Mouse (Mus musculus) liver, postnatal 0 days (tissue): ENCODE results near the gene Slc22a12. TPM values are rescaled to one million over a fixed set of nuclear protein-coding genes. Genes with fewer than 3 reads are reported as not detected.

Source experiments
- ATAC-seq: fragments of 200-750 bp; cut with Nextera tagmentation; 2 replicates; pipeline ENCODE4 v1.8.0; 2017; ENCODE audit warnings: mild to moderate bottlenecking, moderate library complexity
- DNase-seq: peaks from one replicate; pipeline ENCODE4 v3.0.0-alpha.2; 2016
- H3K27ac ChIP-seq: fragments of 300-500 bp; sonication (generic); 2 replicates; pipeline ENCODE4 v1.5.1; 2014; ENCODE audit warnings: antibody characterized with exemption, moderate library complexity, mild to moderate bottlenecking, low read depth
- H3K27me3 ChIP-seq: fragments of 300-500 bp; sonication (generic); 2 replicates; pipeline ENCODE4 v1.6.1; 2014; ENCODE audit warnings: low read length, control low read depth, mixed read lengths; ENCODE audit not compliant: insufficient read depth
- H3K36me3 ChIP-seq: fragments of 300-500 bp; sonication (generic); replicated peaks from 2 replicates; pipeline ENCODE4 v1.6.1; 2014; ENCODE audit warnings: mild to moderate bottlenecking, control low read depth, low read length, moderate library complexity, mixed read lengths; ENCODE audit not compliant: insufficient read depth
- H3K4me1 ChIP-seq: fragments of 300-500 bp; sonication (generic); 2 replicates; pipeline ENCODE4 v1.6.1; 2014; ENCODE audit warnings: antibody characterized with exemption, mild to moderate bottlenecking, control low read depth; ENCODE audit not compliant: insufficient read depth
- H3K4me2 ChIP-seq: fragments of 300-500 bp; sonication (generic); 2 replicates; pipeline ENCODE4 v1.6.1; 2014; ENCODE audit warnings: low read depth, mild to moderate bottlenecking, low read length, moderate library complexity, mixed read lengths
- H3K4me3 ChIP-seq: fragments of 300-500 bp; sonication (generic); 2 replicates; pipeline ENCODE4 v1.5.1; 2014; ENCODE audit warnings: low read depth, low read length
- H3K9ac ChIP-seq: fragments of 300-500 bp; sonication (generic); replicated peaks from 2 replicates; pipeline ENCODE4 v1.6.1; 2014; ENCODE audit warnings: mild to moderate bottlenecking, moderate library complexity
- H3K9me3 ChIP-seq: fragments of 300-500 bp; sonication (generic); 2 replicates; pipeline ENCODE4 v1.6.1; 2016; ENCODE audit warnings: mild to moderate bottlenecking, control low read depth, low read length, mixed read lengths
- CTCF ChIP-seq: sonication (generic); IDR thresholded peaks from 2 replicates; pipeline ENCODE4 v1.5.1; 2016; ENCODE audit warnings: antibody characterized with exemption, low read depth
- EP300 ChIP-seq: IDR thresholded peaks from 2 replicates; pipeline ENCODE4 v1.6.1; 2016; ENCODE audit warnings: antibody characterized with exemption, low read depth, mild to moderate bottlenecking
- WGBS: fragments of 180-500 bp; shearing (Covaris S2); extraction: QIAGEN DNeasy Blood & Tissue Kit; methylation state at CpG from one replicate; pipeline ENCODE4 v1.1.7; 2014; ENCODE audit not compliant: insufficient replicate concordance; 5-methylcytosine and 5-hydroxymethylcytosine counted together
- polyA plus RNA-seq: library from polyadenylated mRNA; unstranded; fragments of >200 nt; fragmentation: Nextera tagmentation; extraction: Ambion mirVana; gene quantifications from 2 replicates; pipeline ENCODE4 v1.2.1, GENCODE M21; 2015

Slc22a12 gene
- polyA plus RNA-seq, 1 experiment from 2014 or later: not detected

DNA sequence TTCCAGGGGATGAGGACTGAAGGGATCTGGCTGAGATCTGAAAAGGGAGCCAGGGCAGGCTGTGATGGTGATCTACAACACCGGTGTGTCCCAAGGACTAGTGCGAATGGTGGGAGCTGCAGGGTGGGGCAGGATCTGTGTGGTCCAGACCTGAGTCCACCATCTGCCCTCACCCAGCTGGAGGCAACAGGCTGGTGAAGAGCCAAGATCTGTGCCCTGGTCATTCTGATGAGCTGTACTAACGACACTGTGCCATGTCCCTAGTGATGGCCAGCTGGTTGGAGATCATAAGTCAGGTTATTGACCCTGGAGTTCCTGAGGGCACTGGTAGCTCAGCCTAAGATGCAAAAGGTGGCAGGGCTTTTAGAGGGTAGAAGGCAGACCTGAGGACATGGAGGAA lies 15.4 kb downstream of the Slc22a12 start:
- DNase-seq (no peak), ATAC-seq (no peak)
- H3K4me3 ChIP-seq: no peak overlapping the region
- H3K9me3 ChIP-seq: no peaks in the 10 kb centered on the region
- H3K4me2 ChIP-seq: no peak overlapping the region
- H3K27me3 ChIP-seq: peaks cover 28% of the 10 kb centered on the region
- H3K36me3 ChIP-seq: no peaks in the 10 kb centered on the region
- H3K9ac ChIP-seq: no peak overlapping the region
- WGBS: 73% methylated on average over 3 of the region's 3 CpGs
- H3K27ac ChIP-seq: no peak overlapping the region
- peaks cover 7% of the 10 kb centered on the region; the same call in 1 of the 2 replicates for H3K4me1 ChIP-seq
- TF ChIP-seq CTCF: no peak
- TF ChIP-seq EP300: no peak

DNA sequence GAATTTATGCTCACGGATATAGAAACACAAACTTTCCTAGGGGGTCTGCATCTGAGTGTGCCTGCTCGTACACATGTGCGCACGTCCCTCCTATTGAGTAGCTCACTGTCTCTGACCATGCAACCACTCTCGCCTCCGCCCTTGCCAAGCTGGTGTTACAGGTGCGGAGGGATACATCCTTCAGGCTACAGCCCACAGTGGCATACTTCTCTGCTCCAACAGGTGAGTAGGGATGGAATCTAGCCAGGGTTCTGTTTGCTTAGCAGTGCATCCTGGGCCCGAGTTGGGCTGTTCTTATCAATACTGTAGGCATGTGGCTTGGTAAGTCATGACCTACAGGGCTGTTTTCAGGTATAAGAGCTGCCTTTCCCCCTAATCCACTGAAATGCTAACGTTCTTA lies 16.8 kb downstream of the Slc22a12 start:
- Histone ChIP-seq H3K36me3 (no peaks in the 10 kb centered on the region), H3K4me1 (no peaks in the 10 kb centered on the region), H3K27me3 (peaks cover 15% of the 10 kb centered on the region), H3K9ac (no peak overlapping the region), H3K4me2 (no peak overlapping the region), H3K9me3 (no peaks in the 10 kb centered on the region), H3K4me3 (no peak overlapping the region), H3K27ac (no peak overlapping the region)
- WGBS: 81% methylated on average over 9 of the region's 9 CpGs
- DNase-seq: no peak
- no peak for ATAC-seq
- no peak for TF ChIP-seq EP300
- no peak for TF ChIP-seq CTCF

DNA sequence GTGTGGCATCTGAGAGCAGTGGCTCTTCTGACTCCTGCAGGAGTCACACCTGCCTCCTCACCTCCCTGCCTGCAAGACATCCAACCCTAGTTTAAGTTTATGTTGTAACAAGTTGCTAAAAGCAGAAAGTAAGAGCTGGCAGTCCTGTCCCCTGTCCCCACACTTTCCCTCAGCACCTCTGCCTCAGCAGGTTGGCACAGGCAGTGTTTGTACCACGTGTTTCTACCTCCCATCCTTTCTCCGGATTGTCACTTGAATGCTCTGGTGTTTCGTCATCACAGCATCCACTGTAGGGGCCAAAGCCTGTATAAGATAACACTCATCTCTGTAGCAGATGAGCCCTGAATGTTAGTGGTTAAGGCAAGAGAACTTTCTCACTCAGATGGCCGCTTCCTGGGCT lies 17.8 kb downstream of the Slc22a12 start:
- WGBS: 69% methylated on average over 4 of the region's 4 CpGs
- no peak for DNase-seq

DNA sequence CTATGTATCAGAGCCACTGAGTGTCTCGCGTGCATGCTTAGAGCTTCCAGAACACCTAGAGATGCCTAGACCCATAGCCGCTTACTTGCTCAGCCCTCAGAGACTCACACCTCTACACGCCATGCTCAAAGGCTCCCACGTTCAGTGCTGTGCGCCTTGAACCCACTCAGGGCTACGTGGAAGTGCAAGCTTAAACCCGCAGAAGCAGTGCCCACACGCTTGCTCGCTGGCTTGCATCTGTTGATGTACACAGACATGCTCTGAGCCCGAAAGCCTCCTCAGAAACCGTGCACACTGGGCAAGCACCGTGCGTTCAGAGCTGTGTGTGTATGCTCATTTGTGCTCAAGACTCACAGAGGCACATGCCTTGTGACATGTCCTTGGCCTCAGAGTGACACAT lies 20.5 kb downstream of the Slc22a12 start:
- no peaks in the 10 kb centered on the region for H3K4me1 ChIP-seq
- H3K27me3 ChIP-seq: no peaks in the 10 kb centered on the region
- H3K27ac ChIP-seq: no peak overlapping the region
- no peak overlapping the region for H3K9ac ChIP-seq
- 83% methylated on average over 14 of the region's 14 CpGs for WGBS
- no peaks in the 10 kb centered on the region for H3K9me3 ChIP-seq
- no peak for ATAC-seq
- DNase-seq: no peak
- no peak overlapping the region for H3K4me2 ChIP-seq
- H3K4me3 ChIP-seq: no peak overlapping the region
- H3K36me3 ChIP-seq: no peaks in the 10 kb centered on the region
- TF ChIP-seq CTCF (no peak), EP300 (no peak)

More for the DNA sequence above, 17.8 kb downstream of the Slc22a12 start:
- H3K27ac ChIP-seq: no peak overlapping the region
- no peak overlapping the region for H3K4me3 ChIP-seq
- no peaks in the 10 kb centered on the region for H3K4me1 ChIP-seq
- H3K9me3 ChIP-seq: no peaks in the 10 kb centered on the region
- no peak overlapping the region for H3K9ac ChIP-seq
- TF ChIP-seq EP300 (no peak), CTCF (no peak)
- H3K4me2 ChIP-seq: no peak overlapping the region
- peaks cover 7% of the 10 kb centered on the region; the same call in 1 of the 2 replicates for H3K27me3 ChIP-seq
- no peaks in the 10 kb centered on the region for H3K36me3 ChIP-seq
- no peak for ATAC-seq

DNA sequence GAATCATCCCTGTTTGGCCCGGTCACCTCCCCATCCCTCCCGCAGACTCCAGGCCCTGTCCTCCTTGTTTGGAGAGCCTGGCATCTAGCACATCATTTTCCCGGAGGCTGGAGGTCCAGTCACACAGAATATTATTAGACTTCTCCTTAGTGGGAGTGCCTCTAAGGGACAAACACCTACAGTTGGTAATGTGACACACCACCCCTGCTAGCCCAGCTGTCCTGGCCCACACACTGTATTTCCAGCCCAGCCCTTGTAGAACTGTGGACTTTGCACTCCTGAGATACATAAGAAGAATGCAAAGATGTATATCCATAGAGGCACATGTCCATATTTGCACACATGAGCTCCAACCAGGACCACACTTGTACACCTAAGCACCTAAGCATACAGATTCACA lies 21.2 kb downstream of the Slc22a12 start:
- H3K4me2 ChIP-seq: no peak overlapping the region
- no peak for TF ChIP-seq CTCF
- ATAC-seq: no peak
- DNase-seq: no peak
- H3K4me3 ChIP-seq: no peak overlapping the region
- no peaks in the 10 kb centered on the region for H3K27me3 ChIP-seq
- H3K4me1 ChIP-seq: no peaks in the 10 kb centered on the region
- H3K9me3 ChIP-seq: no peaks in the 10 kb centered on the region
- WGBS: 74% methylated on average over 3 of the region's 3 CpGs
- H3K27ac ChIP-seq: no peak overlapping the region
- no peak overlapping the region for H3K9ac ChIP-seq
- no peaks in the 10 kb centered on the region for H3K36me3 ChIP-seq

DNA sequence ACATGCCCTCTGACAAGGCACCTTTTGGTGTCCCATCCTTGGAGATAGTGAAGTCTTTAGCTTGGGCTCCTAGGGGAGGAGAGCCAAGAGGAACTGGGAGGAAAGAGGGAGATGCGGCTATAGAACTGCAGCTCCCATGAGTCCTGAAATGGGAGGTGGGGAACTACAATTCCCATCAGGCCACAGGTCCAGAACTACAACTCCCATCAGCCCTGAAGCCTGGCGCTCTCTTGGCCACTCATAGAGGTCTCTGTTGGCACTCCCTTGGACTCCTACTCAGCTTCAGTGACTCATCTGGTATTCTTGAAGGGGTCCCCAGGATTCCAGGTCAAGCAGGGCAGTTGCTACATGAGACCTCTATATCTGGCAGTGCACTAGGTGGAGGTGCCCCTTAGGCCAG lies 23.3 kb downstream of the Slc22a12 start:
- no peak overlapping the region for H3K27ac ChIP-seq
- H3K9ac ChIP-seq: no peak overlapping the region
- no peak overlapping the region for H3K4me3 ChIP-seq
- ATAC-seq: no peak
- TF ChIP-seq EP300 (no peak), CTCF (no peak)
- no peak for DNase-seq
- H3K36me3 ChIP-seq: no peaks in the 10 kb centered on the region
- no peaks in the 10 kb centered on the region for H3K4me1 ChIP-seq
- H3K4me2 ChIP-seq: no peak overlapping the region
- 64% methylated on average over 2 of the region's 2 CpGs for WGBS
- H3K9me3 ChIP-seq: no peaks in the 10 kb centered on the region
- no peaks in the 10 kb centered on the region for H3K27me3 ChIP-seq

DNA sequence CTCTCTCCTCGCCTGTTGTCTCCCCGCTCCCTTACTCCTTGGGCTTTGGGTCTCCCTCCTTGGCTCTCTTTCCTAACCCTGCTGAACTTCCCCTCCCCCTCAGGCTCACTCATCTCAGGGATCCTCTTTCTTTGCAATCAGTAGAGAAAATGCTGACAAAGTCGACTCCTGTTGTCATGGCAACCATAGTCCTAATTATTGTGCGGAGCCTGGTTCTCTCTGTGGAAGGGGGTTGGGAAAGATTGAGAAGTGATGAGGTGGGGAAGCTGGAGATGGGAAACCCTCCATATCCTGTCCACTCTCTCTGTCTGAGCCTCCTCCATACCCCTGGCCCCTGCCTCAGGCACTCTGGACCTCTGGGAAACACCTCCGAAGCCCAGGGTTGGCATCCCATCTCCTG lies 24.2 kb downstream of the Slc22a12 start:
- no peak for ATAC-seq
- no peaks in the 10 kb centered on the region for H3K9me3 ChIP-seq
- no peak for DNase-seq
- H3K27me3 ChIP-seq: peaks cover under 1% of the 10 kb centered on the region; the same call in 1 of the 2 replicates
- H3K4me3 ChIP-seq: no peak overlapping the region
- H3K36me3 ChIP-seq: no peaks in the 10 kb centered on the region
- H3K27ac ChIP-seq: no peak overlapping the region
- no peak overlapping the region for H3K9ac ChIP-seq
- WGBS: 60% methylated on average over 5 of the region's 5 CpGs
- H3K4me2 ChIP-seq: no peak overlapping the region
- H3K4me1 ChIP-seq: no peaks in the 10 kb centered on the region
- TF ChIP-seq EP300: no peak
- no peak for TF ChIP-seq CTCF
